Mouse (Mus musculus): Measurements from ENCODE around the gene Rcor1. TPM values are rescaled to one million over a fixed set of nuclear protein-coding genes. Genes with fewer than 3 reads are reported as not detected.
A peak's percentile ranks its signal among the peaks of the same experiment; 100 is the strongest.

Gene Rcor1
- polyA plus RNA-seq (2015; fragmentation: Nextera tagmentation; extraction: Ambion mirVana): 5.2 and 5.6 TPM in 2 replicates

DNA sequence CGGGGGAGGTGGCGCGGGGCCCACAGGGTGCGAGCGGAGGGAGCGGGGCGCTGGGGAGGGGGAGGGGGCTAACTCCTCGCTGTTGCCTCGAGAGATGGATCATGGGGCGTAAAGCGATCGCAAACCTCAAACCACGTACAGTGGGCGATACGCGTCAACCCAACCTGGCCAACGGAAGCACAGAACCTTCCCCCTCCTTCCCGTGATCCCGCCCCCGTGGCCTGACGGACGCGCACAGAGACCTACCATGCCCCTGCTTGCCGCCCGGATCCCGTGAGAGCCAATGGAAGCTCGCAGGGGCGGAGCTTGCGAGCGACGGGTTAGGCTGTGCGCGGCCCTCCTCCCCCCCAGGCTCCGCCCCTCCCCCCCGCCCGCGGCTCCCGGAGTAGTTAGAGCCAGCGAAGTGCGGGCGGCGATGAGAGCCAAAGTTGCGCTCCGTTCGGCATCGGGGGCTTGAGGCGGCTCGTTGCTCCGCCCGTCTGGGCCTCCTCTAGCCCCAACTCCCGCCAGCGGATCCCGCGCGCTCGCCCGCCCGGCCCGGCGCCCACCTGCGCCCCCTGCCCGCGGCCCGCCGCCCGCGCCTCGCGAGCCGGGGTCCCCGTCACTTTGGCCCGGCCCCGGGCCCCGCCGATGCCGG, at the start of gene Rcor1:
TSS of gene Rcor1 (plus strand) at position 376 of the 637 bp plus-strand sequence.
- under 1% methylated on average over 68 of the region's 76 CpGs for WGBS
- Histone ChIP-seq H3K36me3 (peaks cover 4% of the 10 kb centered on the region; the same call in 1 of the 2 replicates), H3K4me1 (replicated peaks) (peaks cover 29% of the 10 kb centered on the region), H3K9me3 (no peaks in the 10 kb centered on the region), H3K9ac (peak within 1 kb of the TSS; percentile 88), H3K4me3 (peak within 1 kb of the TSS; percentile 99), H3K27me3 (no peaks in the 10 kb centered on the region), H3K27ac (peak within 1 kb of the TSS; percentile 99), H3K4me2 (peak within 1 kb of the TSS; percentile 96)
- ATAC-seq (ENCODE audit: low FRiP score): peak; percentile 98

DNA sequence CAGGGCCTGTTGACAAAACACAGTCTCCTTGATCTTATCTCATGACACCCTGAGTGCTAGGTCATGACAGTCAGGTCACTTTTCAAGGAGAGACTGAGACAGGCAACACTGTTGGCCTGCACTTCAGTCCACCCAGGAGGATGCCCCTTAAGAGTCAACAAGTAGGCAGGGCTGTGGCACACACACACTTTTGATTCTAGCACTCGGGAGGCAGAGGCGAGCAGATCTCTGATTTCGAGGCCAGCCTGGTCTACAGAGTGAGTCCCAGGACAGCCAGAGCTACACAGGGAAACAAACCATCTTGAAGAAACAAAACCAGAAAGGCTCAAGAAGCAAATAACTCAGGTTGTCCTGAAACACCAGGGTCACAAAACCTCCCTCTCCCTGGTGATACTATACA, 49.7 kb upstream of the Rcor1 start:
- no peaks in the 10 kb centered on the region for H3K27me3 ChIP-seq
- H3K4me3 ChIP-seq: no peak overlapping the region
- ATAC-seq (ENCODE audit: low FRiP score): no peak
- no peak overlapping the region for H3K27ac ChIP-seq
- WGBS: 98% methylated on average over 3 of the region's 3 CpGs
- H3K9ac ChIP-seq: no peak overlapping the region
- peaks cover 21% of the 10 kb centered on the region for H3K4me1 ChIP-seq (replicated peaks)
- H3K36me3 ChIP-seq: no peaks in the 10 kb centered on the region
- no peaks in the 10 kb centered on the region for H3K9me3 ChIP-seq
- H3K4me2 ChIP-seq: no peak overlapping the region

- Histone ChIP-seq H3K27me3 (no peaks in the 10 kb centered on the region), H3K4me2 (no peak overlapping the region), H3K4me1 (replicated peaks) (peaks cover 22% of the 10 kb centered on the region), H3K27ac (no peak overlapping the region), H3K4me3 (no peak overlapping the region), H3K9me3 (no peaks in the 10 kb centered on the region), H3K9ac (no peak overlapping the region), H3K36me3 (no peaks in the 10 kb centered on the region)
- 92% methylated on average over 7 of the region's 7 CpGs for WGBS
- no peak for ATAC-seq (ENCODE audit: low FRiP score)
These were observed 48.7 kb upstream of the Rcor1 start for GRCm38 (mm10) chr12:110990500-110990899.

GRCm38 (mm10) chr12:110991361-110992127, 47.6 kb upstream of the Rcor1 start:
- H3K27ac ChIP-seq: peak overlapping the region; percentile 60
- 2% methylated on average over 23 of the region's 23 CpGs for WGBS
- H3K4me3 ChIP-seq: peak overlapping the region; percentile 48
- H3K27me3 ChIP-seq: no peaks in the 10 kb centered on the region
- H3K4me2 ChIP-seq: peak overlapping the region; percentile 60
- no peaks in the 10 kb centered on the region for H3K9me3 ChIP-seq
- H3K4me1 ChIP-seq (replicated peaks): peaks cover 22% of the 10 kb centered on the region
- ATAC-seq (ENCODE audit: low FRiP score): peak; percentile 91
- peak overlapping the region; percentile 70 for H3K9ac ChIP-seq
- no peaks in the 10 kb centered on the region for H3K36me3 ChIP-seq

DNA sequence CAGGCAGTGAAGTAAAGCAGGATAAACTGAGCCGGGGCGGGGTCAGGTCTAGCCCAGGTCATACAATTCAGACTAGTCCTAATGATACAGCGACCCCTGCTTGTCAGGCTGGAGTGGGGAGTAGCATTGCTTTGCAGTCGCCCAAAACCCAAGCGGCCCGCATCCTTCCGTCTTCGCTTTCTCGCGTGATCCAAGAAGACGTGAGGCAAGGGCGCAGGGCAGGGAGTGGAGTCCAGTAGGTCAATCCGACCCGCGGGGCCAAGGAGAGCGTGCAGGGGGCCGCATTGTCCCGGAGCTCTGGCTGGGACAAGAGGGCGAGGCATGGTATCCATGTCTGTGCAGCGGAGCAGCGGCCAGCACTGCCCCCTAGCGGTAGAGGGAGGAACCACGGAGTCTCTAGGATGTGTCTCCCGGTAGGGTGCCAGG, 47.0 kb upstream of the Rcor1 start:
- under 1% methylated on average over 24 of the region's 24 CpGs for WGBS
- Histone ChIP-seq H3K9me3 (no peaks in the 10 kb centered on the region), H3K4me1 (replicated peaks) (peaks cover 22% of the 10 kb centered on the region), H3K27me3 (no peaks in the 10 kb centered on the region), H3K27ac (peak overlapping the region; percentile 60), H3K4me2 (peak overlapping the region; percentile 60), H3K9ac (peak overlapping the region; percentile 70), H3K36me3 (no peaks in the 10 kb centered on the region), H3K4me3 (peak overlapping the region; percentile 48)
- peak; percentile 91 for ATAC-seq (ENCODE audit: low FRiP score)

GRCm38 (mm10) chr12:110992771-110993170, 46.4 kb upstream of the Rcor1 start:
- H3K9me3 ChIP-seq: no peaks in the 10 kb centered on the region
- peak overlapping the region; percentile 48; the same call in 1 of the 2 replicates for H3K4me3 ChIP-seq
- ATAC-seq (ENCODE audit: low FRiP score): no peak
- H3K4me1 ChIP-seq (replicated peaks): peaks cover 22% of the 10 kb centered on the region
- no peak overlapping the region for H3K9ac ChIP-seq
- no peaks in the 10 kb centered on the region for H3K36me3 ChIP-seq
- 81% methylated on average over 12 of the region's 12 CpGs for WGBS
- H3K27ac ChIP-seq: peak overlapping the region; percentile 4; the same call in 1 of the 2 replicates
- no peaks in the 10 kb centered on the region for H3K27me3 ChIP-seq
- peak overlapping the region; percentile 60 for H3K4me2 ChIP-seq

- Histone ChIP-seq H3K27ac (0 out of 2 replicates have a peak overlapping the region, but pooled peaks have one; percentile 4), H3K36me3 (no peaks in the 10 kb centered on the region), H3K4me2 (no peak overlapping the region), H3K4me1 (replicated peaks) (peaks cover 22% of the 10 kb centered on the region), H3K9me3 (no peaks in the 10 kb centered on the region), H3K4me3 (no peak overlapping the region), H3K27me3 (no peaks in the 10 kb centered on the region), H3K9ac (no peak overlapping the region)
- no peak for ATAC-seq (ENCODE audit: low FRiP score)
- 95% methylated on average over 3 of the region's 3 CpGs for WGBS
These were observed 45.9 kb upstream of the Rcor1 start for GRCm38 (mm10) chr12:110993226-110993625.

DNA sequence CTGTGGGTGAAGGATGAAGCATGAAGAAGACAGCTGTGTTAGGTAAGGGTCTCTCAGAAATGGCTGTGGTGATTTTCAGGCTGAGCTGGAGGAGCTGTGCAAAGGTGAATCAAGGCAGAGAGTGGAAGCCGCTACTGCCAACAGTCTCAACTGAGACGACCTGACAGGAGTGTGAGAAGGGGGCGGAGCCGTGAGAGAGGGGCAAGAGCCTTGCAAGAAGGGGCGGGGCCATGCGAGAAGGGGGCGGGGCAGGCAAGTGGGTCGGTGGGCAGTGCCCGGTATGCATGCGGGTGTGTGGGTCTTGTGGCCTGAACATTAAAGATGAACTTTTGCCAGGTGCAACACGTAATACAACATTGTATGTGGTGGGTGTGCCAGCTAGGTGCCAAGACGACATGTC, 44.5 kb upstream of the Rcor1 start:
- Histone ChIP-seq H3K36me3 (no peaks in the 10 kb centered on the region), H3K4me2 (no peak overlapping the region), H3K27me3 (no peaks in the 10 kb centered on the region), H3K9me3 (no peaks in the 10 kb centered on the region), H3K4me3 (no peak overlapping the region), H3K27ac (no peak overlapping the region), H3K4me1 (replicated peaks) (peaks cover 22% of the 10 kb centered on the region), H3K9ac (no peak overlapping the region)
- WGBS: 32% methylated on average over 12 of the region's 12 CpGs
- no peak for ATAC-seq (ENCODE audit: low FRiP score)

GRCm38 (mm10) chr12:110998092-110998491, 41.1 kb upstream of the Rcor1 start:
- H3K4me1 ChIP-seq (replicated peaks): 0 out of 2 replicates have a peak, but pooled peaks cover 3% of the 10 kb centered on the region
- no peaks in the 10 kb centered on the region for H3K9me3 ChIP-seq
- 96% methylated on average over 11 of the region's 11 CpGs for WGBS
- no peak overlapping the region for H3K4me2 ChIP-seq
- ATAC-seq (ENCODE audit: low FRiP score): no peak
- no peak overlapping the region for H3K4me3 ChIP-seq
- no peaks in the 10 kb centered on the region for H3K27me3 ChIP-seq
- H3K36me3 ChIP-seq: no peaks in the 10 kb centered on the region
- no peak overlapping the region for H3K27ac ChIP-seq
- H3K9ac ChIP-seq: no peak overlapping the region

- no peak overlapping the region for H3K4me2 ChIP-seq
- no peak overlapping the region for H3K27ac ChIP-seq
- no peak overlapping the region for H3K4me3 ChIP-seq
- no peak for ATAC-seq (ENCODE audit: low FRiP score)
- H3K36me3 ChIP-seq: no peaks in the 10 kb centered on the region
- 82% methylated on average over 2 of the region's 2 CpGs for WGBS
- H3K9me3 ChIP-seq: no peaks in the 10 kb centered on the region
- H3K9ac ChIP-seq: no peak overlapping the region
- no peaks in the 10 kb centered on the region for H3K4me1 ChIP-seq (replicated peaks)
- H3K27me3 ChIP-seq: no peaks in the 10 kb centered on the region
These were observed 39.3 kb upstream of the Rcor1 start for GRCm38 (mm10) chr12:110999820-111000219.

DNA sequence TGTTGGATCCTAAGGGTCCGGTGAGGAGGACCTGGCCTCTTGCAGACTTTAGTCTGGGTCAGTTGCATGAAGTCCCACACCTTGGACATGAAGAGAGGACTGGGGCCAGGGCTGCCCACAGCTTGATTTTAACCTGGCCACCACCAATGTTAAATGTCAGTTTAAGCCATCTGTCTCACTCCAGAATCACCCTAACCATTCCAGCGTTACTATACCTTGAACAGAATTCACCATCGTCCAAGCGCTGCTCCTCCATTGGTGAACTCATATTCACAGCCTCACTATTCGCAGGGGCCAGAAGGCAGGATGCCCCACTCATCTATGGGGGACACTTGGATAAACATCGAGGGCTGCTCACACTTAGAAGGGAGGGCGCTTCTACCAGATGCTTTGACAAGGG, 38.2 kb upstream of the Rcor1 start:
- H3K9ac ChIP-seq: no peak overlapping the region
- 98% methylated on average over 7 of the region's 7 CpGs for WGBS
- ATAC-seq (ENCODE audit: low FRiP score): no peak
- no peaks in the 10 kb centered on the region for H3K9me3 ChIP-seq
- no peaks in the 10 kb centered on the region for H3K36me3 ChIP-seq
- no peak overlapping the region for H3K4me3 ChIP-seq
- no peak overlapping the region for H3K27ac ChIP-seq
- H3K27me3 ChIP-seq: no peaks in the 10 kb centered on the region
- H3K4me2 ChIP-seq: no peak overlapping the region
- H3K4me1 ChIP-seq (replicated peaks): 0 out of 2 replicates have a peak, but pooled peaks cover 2% of the 10 kb centered on the region

- no peaks in the 10 kb centered on the region for H3K36me3 ChIP-seq
- no peak for ATAC-seq (ENCODE audit: low FRiP score)
- WGBS: 81% methylated on average over 9 of the region's 9 CpGs
These were observed 35.0 kb upstream of the Rcor1 start for GRCm38 (mm10) chr12:111004142-111004541.

More at GRCm38 (mm10) chr12:111004142-111004541, 35.0 kb upstream of the Rcor1 start:
- Histone ChIP-seq H3K4me3 (no peak overlapping the region), H3K9me3 (no peaks in the 10 kb centered on the region), H3K4me1 (replicated peaks) (peaks cover 27% of the 10 kb centered on the region), H3K27ac (no peak overlapping the region), H3K4me2 (no peak overlapping the region), H3K27me3 (no peaks in the 10 kb centered on the region), H3K9ac (no peak overlapping the region)

Measured in hindbrain, embryonic 13.5 days (tissue).